Mouse (Mus musculus) limb, embryonic 15.5 days (tissue): ENCODE data around the gene Ncoa1. TPM values are rescaled to one million over a fixed set of nuclear protein-coding genes. Genes with fewer than 3 reads are reported as not detected.
"Not testable (repeated sequence)": the region's sequence is repeated elsewhere in the genome, so short reads cannot be mapped to it uniquely, and the experiment has no call there.

ENCODE experiments used
- ATAC-seq: fragments of 200-750 bp; cut with Nextera tagmentation; 2 replicates; pipeline ENCODE4 v1.8.0; 2017; ENCODE audit warnings: low read depth, moderate TSS enrichment; ENCODE audit not compliant: insufficient number of reproducible peaks, low FRiP score, low TSS enrichment
- H3K27ac ChIP-seq: fragments of 300-500 bp; sonication (generic); 2 replicates; pipeline ENCODE4 v1.5.1; 2015; ENCODE audit warnings: moderate library complexity, mild to moderate bottlenecking, inconsistent platforms
- H3K27me3 ChIP-seq: fragments of 300-500 bp; sonication (generic); 2 replicates; pipeline ENCODE4 v1.6.1; 2015; ENCODE audit warnings: inconsistent platforms
- H3K36me3 ChIP-seq: fragments of 300-500 bp; sonication (generic); 2 replicates; pipeline ENCODE4 v1.6.1; 2015; ENCODE audit warnings: inconsistent platforms
- H3K4me1 ChIP-seq: fragments of 300-500 bp; sonication (generic); 2 replicates; pipeline ENCODE4 v1.6.1; 2015; ENCODE audit warnings: inconsistent platforms
- H3K4me2 ChIP-seq: fragments of 300-500 bp; sonication (generic); 2 replicates; pipeline ENCODE4 v1.6.1; 2015; ENCODE audit warnings: mild to moderate bottlenecking, inconsistent platforms
- H3K4me3 ChIP-seq: fragments of 300-500 bp; sonication (generic); 2 replicates; pipeline ENCODE4 v1.5.1; 2015; ENCODE audit warnings: mild to moderate bottlenecking, inconsistent platforms
- H3K9ac ChIP-seq: fragments of 300-500 bp; sonication (generic); 2 replicates; pipeline ENCODE4 v1.6.1; 2015; ENCODE audit warnings: inconsistent platforms
- H3K9me3 ChIP-seq: fragments of 300-500 bp; sonication (generic); 2 replicates; pipeline ENCODE4 v1.6.1; 2016; ENCODE audit warnings: inconsistent platforms
- WGBS: fragments of 180-500 bp; shearing (Covaris S2); methylation state at CpG from one replicate; pipeline ENCODE4 v1.1.7; 2015; 5-methylcytosine and 5-hydroxymethylcytosine counted together
- polyA plus RNA-seq: library from polyadenylated mRNA; unstranded; fragments of >200 nt; fragmentation: Nextera tagmentation; extraction: Ambion mirVana; gene quantifications from 2 replicates; pipeline ENCODE4 v1.2.1, GENCODE M21; 2015

Ncoa1 gene
- polyA plus RNA-seq, 1 experiment from 2014 or later, result 10.6 TPM

- H3K36me3 ChIP-seq, result no peaks in the 10 kb centered on the region
- 62% methylated on average over 3 of the region's 3 CpGs for WGBS
Measured at GRCm38 (mm10) chr12:4386077-4386719, 90.8 kb downstream of the Ncoa1 start.

GRCm38 (mm10) chr12:4383061-4383460 is 93.9 kb downstream of the Ncoa1 start:
- 79% methylated on average over 3 of the region's 3 CpGs for WGBS
- Histone ChIP-seq H3K9me3 (no peaks in the 10 kb centered on the region), H3K4me2 (no peak overlapping the region), H3K9ac (no peak overlapping the region), H3K4me3 (no peak overlapping the region), H3K27ac (no peak overlapping the region), H3K4me1 (0 out of 2 replicates have a peak, but pooled peaks cover 2% of the 10 kb centered on the region), H3K36me3 (no peaks in the 10 kb centered on the region), H3K27me3 (no peaks in the 10 kb centered on the region)
- ATAC-seq, result no peak

More at GRCm38 (mm10) chr12:4386077-4386719, 90.8 kb downstream of the Ncoa1 start:
- Histone ChIP-seq H3K27ac (0 out of 2 replicates have a peak overlapping the region, but pooled peaks have one; percentile 17), H3K4me1 (0 out of 2 replicates have a peak, but pooled peaks cover 2% of the 10 kb centered on the region), H3K9ac (no peak overlapping the region), H3K27me3 (no peaks in the 10 kb centered on the region), H3K4me2 (no peak overlapping the region), H3K4me3 (no peak overlapping the region), H3K9me3 (no peaks in the 10 kb centered on the region)
- ATAC-seq, result no peak

- WGBS, result 43% methylated on average over 7 of the region's 7 CpGs
- Histone ChIP-seq H3K4me2 (no peak overlapping the region), H3K9ac (no peak overlapping the region), H3K9me3 (no peaks in the 10 kb centered on the region), H3K36me3 (no peaks in the 10 kb centered on the region), H3K27ac (no peak overlapping the region), H3K4me3 (no peak overlapping the region), H3K4me1 (no peaks in the 10 kb centered on the region), H3K27me3 (no peaks in the 10 kb centered on the region)
- no peak for ATAC-seq
Measured at GRCm38 (mm10) chr12:4379298-4379957, 97.6 kb downstream of the Ncoa1 start.

- Histone ChIP-seq H3K4me1 (no peaks in the 10 kb centered on the region), H3K27ac (no peak overlapping the region), H3K36me3 (no peaks in the 10 kb centered on the region), H3K9ac (no peak overlapping the region), H3K9me3 (no peaks in the 10 kb centered on the region), H3K27me3 (no peaks in the 10 kb centered on the region), H3K4me3 (no peak overlapping the region), H3K4me2 (no peak overlapping the region)
- WGBS, result 80% methylated on average over 4 of the region's 4 CpGs
- no peak for ATAC-seq
Measured at GRCm38 (mm10) chr12:4376475-4376874, 100.5 kb downstream of the Ncoa1 start.

- Histone ChIP-seq H3K27me3 (no peaks in the 10 kb centered on the region), H3K36me3 (no peaks in the 10 kb centered on the region), H3K9me3 (no peaks in the 10 kb centered on the region), H3K4me3 (no peak overlapping the region), H3K27ac (no peak overlapping the region), H3K9ac (no peak overlapping the region), H3K4me2 (no peak overlapping the region), H3K4me1 (no peaks in the 10 kb centered on the region)
- ATAC-seq, result no peak
- 75% methylated on average over 6 of the region's 6 CpGs for WGBS
Measured at GRCm38 (mm10) chr12:4374816-4375493, 102.0 kb downstream of the Ncoa1 start.

GRCm38 (mm10) chr12:4371406-4371805 is 105.6 kb downstream of the Ncoa1 start:
- 40% methylated on average over 1 of the region's 1 CpGs for WGBS
- H3K9me3 ChIP-seq, result no peaks in the 10 kb centered on the region
- H3K4me2 ChIP-seq, result no peak overlapping the region
- H3K9ac ChIP-seq, result no peak overlapping the region
- H3K36me3 ChIP-seq, result no peaks in the 10 kb centered on the region
- no peak for ATAC-seq
- no peaks in the 10 kb centered on the region for H3K4me1 ChIP-seq
- no peak overlapping the region for H3K4me3 ChIP-seq
- no peak overlapping the region for H3K27ac ChIP-seq
- no peaks in the 10 kb centered on the region for H3K27me3 ChIP-seq

GRCm38 (mm10) chr12:4365951-4366350 is 111.0 kb downstream of the Ncoa1 start:
- no peak for ATAC-seq
- no peaks in the 10 kb centered on the region for H3K36me3 ChIP-seq

GRCm38 (mm10) chr12:4359475-4359874 is 117.5 kb downstream of the Ncoa1 start:
- Histone ChIP-seq H3K27me3 (no peaks in the 10 kb centered on the region), H3K4me1 (no peaks in the 10 kb centered on the region), H3K4me3 (no peak overlapping the region), H3K4me2 (no peak overlapping the region), H3K9me3 (no peaks in the 10 kb centered on the region), H3K36me3 (no peaks in the 10 kb centered on the region), H3K9ac (no peak overlapping the region), H3K27ac (no peak overlapping the region)
- no peak for ATAC-seq
- 22% methylated on average over 1 of the region's 1 CpGs for WGBS

More at GRCm38 (mm10) chr12:4365951-4366350, 111.0 kb downstream of the Ncoa1 start:
- H3K9ac ChIP-seq, result no peak overlapping the region
- H3K4me2 ChIP-seq, result no peak overlapping the region
- no peak overlapping the region for H3K4me3 ChIP-seq
- H3K27ac ChIP-seq, result no peak overlapping the region
- H3K9me3 ChIP-seq, result no peaks in the 10 kb centered on the region
- WGBS, result 84% methylated on average over 1 of the region's 1 CpGs
- no peaks in the 10 kb centered on the region for H3K27me3 ChIP-seq
- H3K4me1 ChIP-seq, result no peaks in the 10 kb centered on the region

- H3K4me2 ChIP-seq, H3K36me3 ChIP-seq, H3K27ac ChIP-seq, H3K9ac ChIP-seq, ATAC-seq, H3K9me3 ChIP-seq, H3K4me1 ChIP-seq, H3K4me3 ChIP-seq, H3K27me3 ChIP-seq: not testable (repeated sequence)
- 83% methylated on average over 2 of the region's 2 CpGs for WGBS
Measured at GRCm38 (mm10) chr12:4358653-4359052, 118.3 kb downstream of the Ncoa1 start.

GRCm38 (mm10) chr12:4358100-4358499 is 118.9 kb downstream of the Ncoa1 start:
- no peaks in the 10 kb centered on the region for H3K4me1 ChIP-seq
- 93% methylated on average over 4 of the region's 4 CpGs for WGBS
- no peak overlapping the region for H3K4me2 ChIP-seq
- ATAC-seq, result no peak
- no peaks in the 10 kb centered on the region for H3K27me3 ChIP-seq
- no peaks in the 10 kb centered on the region for H3K9me3 ChIP-seq
- H3K9ac ChIP-seq, result no peak overlapping the region
- no peak overlapping the region for H3K27ac ChIP-seq
- no peaks in the 10 kb centered on the region for H3K36me3 ChIP-seq
- no peak overlapping the region for H3K4me3 ChIP-seq

- 72% methylated on average over 5 of the region's 5 CpGs for WGBS
- Histone ChIP-seq H3K36me3 (no peaks in the 10 kb centered on the region), H3K27ac (no peak overlapping the region), H3K4me3 (no peak overlapping the region), H3K4me1 (no peaks in the 10 kb centered on the region), H3K4me2 (no peak overlapping the region), H3K9ac (no peak overlapping the region), H3K9me3 (no peaks in the 10 kb centered on the region), H3K27me3 (no peaks in the 10 kb centered on the region)
- no peak for ATAC-seq
Measured at GRCm38 (mm10) chr12:4356834-4357445, 120.0 kb downstream of the Ncoa1 start.
